15 mouse cellular contexts compared by ENCODE assay signal in genomic region chr16:78314026-78314425, GRCm38 (mm10). TPM values are rescaled to one million over a fixed set of nuclear protein-coding genes. Genes with fewer than 3 reads are reported as not detected.
DNase-seq lines count a peak whose midpoint lies in the region; ATAC-seq and TF ChIP-seq lines count a peak whose summit lies in the region.
"Had no signal": no experiment of that assay in that cellular context is flagged by ENCODE, and none has a peak within 500 bp of the region (broad histone marks: within the 10 kb centered on the region; RNA-seq: fewer than 3 reads in every experiment).

No protein-coding gene starts in this region.

- 0 out of 2 replicates have a peak, but pooled peaks cover 4% of the 10 kb centered on the region for H3K36me3 ChIP-seq in forebrain, embryonic 14.5 days (ENCODE audit: control insufficient read depth, insufficient read depth, low read length)
- H3K36me3 ChIP-seq in hindbrain, embryonic 14.5 days (replicated peaks; ENCODE audit: control insufficient read depth, insufficient read depth), result 0 out of 2 replicates have a peak, but pooled peaks cover 2% of the 10 kb centered on the region
- H3K36me3 ChIP-seq in neural tube, embryonic 12.5 days, result peaks cover 10% of the 10 kb centered on the region; the same call in 1 of the 2 replicates
- H3K36me3 ChIP-seq in kidney, embryonic 15.5 days, result no peaks in the 10 kb centered on the region
- no peaks in the 10 kb centered on the region for H3K36me3 ChIP-seq in liver, embryonic 11.5 days (ENCODE audit: control insufficient read depth, insufficient read depth, low read length)

- H3K9ac ChIP-seq in forebrain, embryonic 14.5 days (ENCODE audit: low read length), result peak overlapping the region; percentile 32
- peak overlapping the region; percentile 9; the same call in 1 of the 2 replicates for H3K9ac ChIP-seq in hindbrain, embryonic 14.5 days
- no peak overlapping the region for H3K9ac ChIP-seq in neural tube, embryonic 12.5 days
- no peak overlapping the region for H3K9ac ChIP-seq in kidney, embryonic 15.5 days
- H3K9ac ChIP-seq in liver, embryonic 11.5 days (ENCODE audit: low read depth, low read length), result no peak overlapping the region
- H3K9ac ChIP-seq: liver, embryonic 14.5 days had no signal

- H3K9me3 ChIP-seq in forebrain, embryonic 14.5 days (replicated peaks; ENCODE audit: control insufficient read depth, low read length), result no peaks in the 10 kb centered on the region
- H3K9me3 ChIP-seq in hindbrain, embryonic 14.5 days (ENCODE audit: control insufficient read depth, low read length), result no peaks in the 10 kb centered on the region
- H3K9me3 ChIP-seq in neural tube, embryonic 12.5 days, result no peaks in the 10 kb centered on the region
- no peaks in the 10 kb centered on the region for H3K9me3 ChIP-seq in kidney, embryonic 15.5 days (replicated peaks)
- no peaks in the 10 kb centered on the region for H3K9me3 ChIP-seq in liver, embryonic 11.5 days (ENCODE audit: control insufficient read depth, low read length)

- H3K4me3 ChIP-seq in layer of hippocampus, adult 2 months, result peak overlapping the region; percentile 33; the same call in 1 of the 2 replicates
- peak overlapping the region; percentile 15 for H3K4me3 ChIP-seq in forebrain, embryonic 14.5 days (ENCODE audit: low read depth, low read length)
- H3K4me3 ChIP-seq in hindbrain, embryonic 14.5 days (replicated peaks; ENCODE audit: low read length), result no peak overlapping the region
- no peak overlapping the region for H3K4me3 ChIP-seq in neural tube, embryonic 12.5 days
- H3K4me3 ChIP-seq in kidney, embryonic 15.5 days (replicated peaks), result no peak overlapping the region
- H3K4me3 ChIP-seq in liver, embryonic 11.5 days (ENCODE audit: low read depth, low read length), result no peak overlapping the region

- H3K4me1 ChIP-seq in forebrain, embryonic 14.5 days (ENCODE audit: control insufficient read depth, insufficient read depth, low read length), result peaks cover 24% of the 10 kb centered on the region
- H3K4me1 ChIP-seq in hindbrain, embryonic 14.5 days (replicated peaks; ENCODE audit: control insufficient read depth, insufficient read depth, low read length), result peaks cover 19% of the 10 kb centered on the region
- H3K4me1 ChIP-seq in neural tube, embryonic 12.5 days, result peaks cover 25% of the 10 kb centered on the region
- 0 out of 2 replicates have a peak, but pooled peaks cover 10% of the 10 kb centered on the region for H3K4me1 ChIP-seq in kidney, embryonic 15.5 days
- no peaks in the 10 kb centered on the region for H3K4me1 ChIP-seq in liver, embryonic 11.5 days (replicated peaks; ENCODE audit: control insufficient read depth, insufficient read depth, low read length)

- no peaks in the 10 kb centered on the region for H3K27me3 ChIP-seq in forebrain, embryonic 14.5 days (replicated peaks; ENCODE audit: control insufficient read depth, insufficient read depth, low read length)
- no peaks in the 10 kb centered on the region for H3K27me3 ChIP-seq in hindbrain, embryonic 14.5 days (ENCODE audit: control insufficient read depth, insufficient read depth, low read length)
- no peaks in the 10 kb centered on the region for H3K27me3 ChIP-seq in neural tube, embryonic 12.5 days (replicated peaks)
- no peaks in the 10 kb centered on the region for H3K27me3 ChIP-seq in kidney, embryonic 15.5 days
- no peaks in the 10 kb centered on the region for H3K27me3 ChIP-seq in liver, embryonic 11.5 days (replicated peaks; ENCODE audit: control insufficient read depth, insufficient read depth, low read length)

- DNase-seq in layer of hippocampus, adult 2 months (ENCODE audit: low spot score in 2 of 2), result no peak
- no peak for DNase-seq in layer of hippocampus, postnatal 25 days (ENCODE audit: extremely low spot score in 1 of 2, low spot score in 1 of 2)
- peak; percentile 29 for DNase-seq in forebrain, embryonic 14.5 days (ENCODE audit: low spot score)
- DNase-seq in hindbrain, embryonic 14.5 days (ENCODE audit: low spot score), result no peak
- no peak for DNase-seq in liver, embryonic 11.5 days (ENCODE audit: low spot score)
- DNase-seq in testis, postnatal 14 days (ENCODE audit: low spot score), result no peak
- DNase-seq: adrenal gland, postnatal 25 days; cerebellum, adult 9-10 months; gastrocnemius, postnatal 10 days; kidney, adult 9 months; right cerebral cortex, postnatal 4 days had no signal

- no peak for ATAC-seq in forebrain, embryonic 14.5 days
- ATAC-seq in hindbrain, embryonic 14.5 days (ENCODE audit: low FRiP score), result no peak
- ATAC-seq in neural tube, embryonic 12.5 days (ENCODE audit: low FRiP score, low read depth), result no peak
- no peak for ATAC-seq in kidney, embryonic 15.5 days (replicated peaks; ENCODE audit: low FRiP score)
- ATAC-seq in liver, embryonic 11.5 days (replicated peaks; ENCODE audit: low FRiP score), result no peak

- no peak overlapping the region for H3K27ac ChIP-seq in layer of hippocampus, adult 2 months
- no peak overlapping the region for H3K27ac ChIP-seq in forebrain, embryonic 14.5 days (ENCODE audit: low read depth, low read length)
- peak overlapping the region; percentile 53 for H3K27ac ChIP-seq in hindbrain, embryonic 14.5 days
- H3K27ac ChIP-seq in neural tube, embryonic 12.5 days, result no peak overlapping the region
- no peak overlapping the region for H3K27ac ChIP-seq in kidney, embryonic 15.5 days
- no peak overlapping the region for H3K27ac ChIP-seq in liver, embryonic 11.5 days (ENCODE audit: low read depth, low read length)
- H3K27ac ChIP-seq: liver, embryonic 14.5 days; macrophage had no signal

- TF ChIP-seq CTCF in layer of hippocampus, adult 2 months (conservative IDR thresholded peaks at IDR 0.05), result no peak

- WGBS in forebrain, embryonic 14.5 days, result 11% methylated on average over 6 of the region's 6 CpGs
- WGBS in hindbrain, embryonic 14.5 days, result 27% methylated on average over 6 of the region's 6 CpGs
- 50% methylated on average over 6 of the region's 6 CpGs for WGBS in neural tube, embryonic 12.5 days
- WGBS in kidney, embryonic 15.5 days, result 75% methylated on average over 6 of the region's 6 CpGs
- WGBS in liver, embryonic 11.5 days, result 70% methylated on average over 6 of the region's 6 CpGs

- peak overlapping the region; percentile 45 for H3K4me2 ChIP-seq in forebrain, embryonic 14.5 days (ENCODE audit: low read length)
- peak overlapping the region; percentile 45 for H3K4me2 ChIP-seq in hindbrain, embryonic 14.5 days (replicated peaks)
- peak overlapping the region; percentile 45 for H3K4me2 ChIP-seq in neural tube, embryonic 12.5 days (replicated peaks)
- no peak overlapping the region for H3K4me2 ChIP-seq in kidney, embryonic 15.5 days
- H3K4me2 ChIP-seq in liver, embryonic 11.5 days, result no peak overlapping the region

RNA-seq across cellular contexts. Expression of gene Cxadr, which starts 12.7 kb away (rescaled TPM):
- 10 to 100 TPM; 14.7 to 16.9 TPM for total RNA-seq in layer of hippocampus, adult 2 months (2021)
- total RNA-seq in layer of hippocampus, postnatal 25 days (2021), result 10 to 100 TPM; 18.0 to 24.3 TPM
- 105 and 122 TPM in 2 replicates for polyA plus RNA-seq in forebrain, embryonic 14.5 days (2014; fragmentation: Nextera tagmentation; extraction: Ambion mirVana)
- 107 and 126 TPM in 2 replicates for polyA plus RNA-seq in hindbrain, embryonic 14.5 days (2014; fragmentation: Nextera tagmentation; extraction: Ambion mirVana)
- polyA plus RNA-seq in neural tube, embryonic 12.5 days (2016; fragmentation: Nextera tagmentation; extraction: Ambion mirVana), result 85.4 and 89.0 TPM in 2 replicates
- 32.0 and 37.6 TPM in 2 replicates for polyA plus RNA-seq in kidney, embryonic 15.5 days (2015; fragmentation: Nextera tagmentation; extraction: Ambion mirVana)
- polyA plus RNA-seq in liver, embryonic 11.5 days (2014; fragmentation: Nextera tagmentation; extraction: Ambion mirVana), result 13.2 and 14.7 TPM in 2 replicates
- polyA plus RNA-seq: macrophage had no signal

Comparison
In these comparisons a context has a peak if more than half of its experiments do, and no peak if none do; other contexts are left out.
1. H3K4me3 ChIP-seq: peak in layer of hippocampus, adult 2 months (single experiment) and forebrain, embryonic 14.5 days (single experiment); none in hindbrain, embryonic 14.5 days (single experiment), neural tube, embryonic 12.5 days (single experiment), kidney, embryonic 15.5 days (single experiment) and liver, embryonic 11.5 days (single experiment).
2. H3K4me2 ChIP-seq: peak in forebrain, embryonic 14.5 days (single experiment), hindbrain, embryonic 14.5 days (single experiment) and neural tube, embryonic 12.5 days (single experiment); none in kidney, embryonic 15.5 days (single experiment) and liver, embryonic 11.5 days (single experiment).
3. H3K9ac ChIP-seq: peak in forebrain, embryonic 14.5 days (single experiment) and hindbrain, embryonic 14.5 days (single experiment); none in neural tube, embryonic 12.5 days (single experiment), kidney, embryonic 15.5 days (single experiment) and liver, embryonic 11.5 days (single experiment).